Mouse (Mus musculus): ENCODE data around the gene 1700029F12Rik.

GRCm38 (mm10) chr13:97059746-97060145 is 25.6 kb upstream of the 1700029F12Rik start:
- no peak for TF ChIP-seq CTCF (IDR thresholded peaks at IDR 0.05; ENCODE audit: low read depth)
- no peak for TF ChIP-seq EP300 (IDR thresholded peaks at IDR 0.05; ENCODE audit: low read depth)

All from heart, postnatal 0 days (tissue).